Mouse (Mus musculus) frontal cortex, postnatal 25 days (tissue): ENCODE measurements at regions not wholly inside any gene's neighbourhood (a gene's known extent, or its start where the extent isn't known, plus 50 kb on each side); places are given as distances from the start of the nearest gene placed in this dataset.

ENCODE experiments used
- DNase-seq, 2 experiments: peaks; one replicate each; pipeline ENCODE4 v3.0.0; 2022; ENCODE audit warnings: low spot score in 2 of 2

DNA sequence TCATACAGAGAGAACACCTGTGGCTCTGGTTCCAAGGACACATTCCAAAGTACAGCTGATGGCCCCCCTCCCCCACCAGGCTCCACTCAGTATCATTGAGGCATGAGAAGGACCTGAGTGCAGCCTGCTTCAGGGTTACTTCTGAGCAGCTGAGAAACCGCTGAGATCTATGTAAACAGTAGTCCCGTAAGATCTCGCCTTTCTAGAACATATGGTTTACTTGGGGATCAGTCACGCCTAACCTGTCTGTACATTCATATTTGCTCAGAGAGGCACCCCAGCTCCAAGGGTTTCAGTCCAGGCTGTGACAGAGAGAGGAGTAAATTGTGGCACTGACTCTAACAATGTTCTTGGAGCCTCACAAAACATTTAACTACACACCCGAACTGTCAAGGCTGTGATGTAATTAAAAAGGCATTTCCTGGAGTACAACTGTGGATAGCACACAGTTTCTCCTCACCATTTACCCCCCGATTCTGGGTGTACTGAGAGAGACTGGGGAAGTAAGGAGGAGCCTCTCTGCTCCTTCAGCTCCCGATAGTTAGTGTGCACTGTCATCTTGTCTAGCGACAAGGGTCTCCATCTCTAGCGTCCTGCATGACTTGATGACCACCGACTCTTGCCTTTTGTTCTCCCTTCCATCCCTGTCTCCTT lies 155.7 kb downstream of the Dad1 start:
- DNase-seq = no peak

DNA sequence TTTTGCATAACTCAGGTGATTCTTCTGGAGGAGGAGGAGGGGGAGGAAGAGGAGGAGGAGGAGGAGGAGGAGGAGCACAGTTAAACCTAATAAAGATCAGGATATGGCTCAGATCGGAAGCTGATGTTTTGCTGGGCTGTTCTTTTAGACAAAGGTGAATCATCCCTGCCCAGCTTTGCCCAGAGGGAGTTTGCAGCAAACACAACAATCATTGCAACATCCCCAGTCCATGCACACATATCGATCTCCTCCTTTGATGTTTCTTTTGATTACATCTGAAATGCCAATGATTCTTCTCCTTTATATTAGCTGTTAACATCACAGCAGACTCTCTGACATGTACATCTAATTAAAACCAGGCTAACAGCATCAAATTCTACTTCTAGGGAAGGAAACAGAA lies 156.9 kb downstream of the Dad1 start:
- DNase-seq = no peak

DNA sequence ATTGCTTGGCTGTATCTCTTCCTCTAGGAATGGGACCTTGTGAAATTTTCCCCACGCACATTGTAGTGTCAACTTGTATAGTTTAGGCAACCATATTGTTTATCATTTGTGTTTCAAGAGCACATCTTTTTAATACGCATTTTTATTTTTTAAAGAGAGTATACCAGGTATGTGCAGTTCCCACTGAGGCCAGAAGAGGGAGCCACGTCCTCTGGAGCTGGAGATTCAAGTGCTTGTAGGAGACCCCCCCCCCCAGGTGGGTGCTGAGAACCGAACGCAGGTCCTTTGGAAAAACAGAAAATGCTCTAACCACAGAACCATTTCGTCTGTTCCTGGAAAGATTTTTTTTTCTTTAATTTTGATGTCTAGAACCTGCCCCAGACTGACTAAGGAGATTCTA lies 161.5 kb downstream of the Dad1 start:
- DNase-seq = no peak

DNA sequence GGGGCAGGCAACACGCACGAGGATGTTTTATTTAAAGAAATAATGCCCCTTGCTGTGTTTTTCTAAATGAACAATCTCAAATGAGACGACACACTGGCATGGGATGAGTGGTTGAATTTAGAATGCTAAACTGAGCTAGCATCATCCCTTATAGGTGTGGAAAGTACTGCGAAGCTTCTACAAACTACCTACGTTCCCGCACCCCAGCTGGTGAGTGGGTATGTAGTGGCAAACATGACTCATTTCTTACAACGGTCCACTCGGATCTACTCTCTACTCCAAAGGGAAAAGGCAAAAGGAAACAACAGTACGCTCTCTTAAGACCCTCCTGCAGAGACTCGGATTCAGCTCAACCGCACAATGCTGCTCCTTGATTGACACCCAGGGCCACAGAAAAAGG lies 167.2 kb downstream of the Dad1 start:
- peak; percentile 52 to 53 for DNase-seq

DNA sequence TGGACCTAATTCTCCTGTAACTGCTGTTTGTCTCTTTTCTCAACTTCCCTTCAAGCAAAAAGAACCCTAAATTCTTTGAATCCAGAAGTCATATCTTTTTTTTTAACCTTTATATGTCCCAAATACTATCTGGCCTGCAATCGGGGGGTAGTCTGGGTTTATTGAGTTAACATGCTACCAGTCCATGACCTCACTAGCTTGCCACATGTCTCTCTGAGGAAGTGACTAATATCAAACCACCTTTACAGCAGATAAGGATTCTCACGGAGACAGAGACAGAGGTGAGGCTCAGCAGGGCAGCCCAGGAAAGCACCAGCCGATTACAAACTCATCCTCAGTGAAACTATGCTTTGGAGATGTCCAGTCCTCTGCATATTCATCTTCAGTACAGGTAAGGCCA lies 179.2 kb downstream of the Dad1 start:
- DNase-seq = no peak

DNA sequence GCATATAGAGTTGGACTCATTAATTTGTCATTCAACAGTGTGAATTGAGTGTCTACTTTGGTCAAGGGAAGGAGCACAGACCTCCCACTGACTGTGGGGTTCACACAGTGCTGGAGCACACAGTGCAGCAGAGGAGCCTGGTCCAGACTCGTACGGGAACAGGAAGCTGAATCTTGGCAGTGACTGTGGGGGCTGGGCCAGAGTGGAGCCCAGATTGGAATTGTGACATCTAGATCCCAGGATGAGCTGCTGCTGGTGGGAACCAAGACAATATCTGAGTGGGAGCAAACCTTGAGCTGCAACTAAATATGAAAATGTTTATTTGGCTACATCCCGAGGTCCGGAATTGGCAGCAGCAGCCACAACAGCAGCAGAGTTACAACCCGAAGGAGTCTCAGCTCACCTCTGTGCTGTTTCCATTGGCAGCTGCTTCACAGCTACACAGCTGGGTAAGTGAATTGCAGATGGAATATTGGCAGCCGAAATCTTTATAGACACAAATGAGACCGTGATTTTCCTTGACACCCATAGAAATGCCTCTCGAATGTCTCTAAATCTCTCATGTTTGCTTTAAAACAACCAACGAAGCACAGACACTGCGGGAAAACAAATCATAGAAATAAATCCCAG lies 181.5 kb downstream of the Dad1 start:
- no peak for DNase-seq

DNA sequence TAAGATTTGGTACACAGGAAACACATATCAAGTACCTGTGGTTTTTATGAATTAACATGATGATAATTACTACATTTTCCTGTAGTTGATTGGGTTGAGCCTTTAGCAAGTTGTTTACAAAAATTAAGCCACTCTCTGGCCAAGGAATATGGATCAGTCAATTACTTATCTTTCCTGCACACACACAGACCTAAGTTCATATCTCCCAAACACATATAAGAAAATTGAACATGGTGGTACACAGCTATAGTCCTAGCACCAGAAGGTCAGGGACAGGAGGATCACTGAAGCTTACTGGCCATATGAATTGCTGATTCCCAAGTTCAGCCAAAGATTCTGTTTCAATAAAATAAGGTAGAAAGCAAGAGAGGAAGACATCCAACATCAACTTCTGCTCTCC lies 183.7 kb downstream of the Dad1 start:
- no peak for DNase-seq

DNA sequence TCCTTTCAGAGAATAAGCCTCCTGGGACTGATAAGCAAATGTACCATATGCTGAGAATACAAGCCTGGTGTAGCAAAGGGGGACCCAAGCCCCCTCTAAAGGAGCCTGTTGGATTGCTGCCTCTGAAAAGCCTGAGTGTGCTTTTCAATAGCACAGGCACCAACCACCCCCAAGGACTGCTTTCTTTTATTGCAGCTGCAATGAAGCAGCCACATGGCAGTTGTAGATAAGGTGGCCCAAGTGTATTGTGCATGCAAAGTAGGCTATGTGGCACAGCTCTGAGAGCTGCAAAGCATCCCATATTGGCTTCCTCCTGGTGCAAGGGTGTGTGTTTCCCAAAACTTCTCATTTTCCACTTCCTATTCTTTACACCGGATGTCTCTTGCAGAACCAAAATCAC lies 185.2 kb downstream of the Dad1 start:
- DNase-seq = no peak

DNA sequence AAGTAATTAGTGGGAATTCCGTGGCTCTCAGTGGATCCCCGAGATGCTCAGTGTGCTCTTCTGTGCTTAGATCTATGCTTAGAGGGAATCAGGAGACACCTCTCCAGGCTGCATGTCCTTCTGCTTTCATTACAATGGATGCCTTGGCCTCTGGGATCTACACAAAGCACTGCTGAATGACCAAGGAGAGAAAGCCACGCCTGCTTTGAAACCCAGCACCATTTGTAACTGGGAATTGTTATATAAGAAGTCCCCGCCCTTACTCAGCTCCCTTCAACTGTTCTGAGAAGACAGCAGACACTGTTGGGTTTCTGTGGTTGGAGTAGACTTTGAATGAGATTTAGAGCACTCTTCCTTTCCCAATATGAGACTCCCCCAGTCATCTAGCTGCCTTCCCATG lies 188.4 kb downstream of the Dad1 start:
- DNase-seq = no peak

DNA sequence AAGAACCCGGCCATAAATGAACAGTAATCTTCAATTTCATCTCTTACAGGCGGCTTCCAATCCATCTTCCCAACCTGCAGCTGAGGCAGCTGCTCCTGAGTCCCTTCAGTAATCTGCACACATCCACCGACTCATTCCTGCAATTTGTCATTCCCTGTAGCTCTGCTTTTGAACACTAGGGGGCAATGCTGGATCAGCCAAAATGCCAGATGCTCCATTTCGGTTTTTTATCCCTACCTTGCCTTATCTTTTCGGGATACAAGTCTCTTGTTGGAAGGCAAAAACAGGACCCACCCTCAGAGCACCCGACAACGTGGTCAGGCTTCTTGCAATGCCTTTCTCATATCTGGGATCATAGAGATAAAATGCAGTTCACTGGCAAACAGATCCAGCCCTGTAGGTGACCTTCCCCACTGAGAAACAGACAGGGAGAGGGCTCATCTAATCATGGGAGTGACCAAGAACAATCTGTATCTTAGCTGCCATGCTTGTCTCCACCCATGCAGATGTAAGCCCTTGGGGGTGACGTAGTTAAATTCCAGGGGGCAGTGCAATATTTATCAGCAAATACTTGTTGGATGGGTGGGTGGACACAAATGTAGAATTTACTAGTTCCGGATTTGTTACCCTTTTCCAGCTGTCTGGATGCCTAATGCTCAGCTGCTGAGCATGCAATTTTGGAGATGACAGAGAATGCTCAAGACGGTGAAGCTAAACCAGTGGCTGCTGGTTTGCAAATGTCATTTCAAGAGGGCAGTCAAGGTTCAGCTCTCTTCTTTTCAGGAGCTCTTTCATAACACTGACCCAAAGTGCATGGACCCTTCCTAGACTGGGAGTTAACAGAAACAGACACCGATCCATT lies 189.1 kb downstream of the Dad1 start:
- DNase-seq = peak; percentile 72 to 81

DNA sequence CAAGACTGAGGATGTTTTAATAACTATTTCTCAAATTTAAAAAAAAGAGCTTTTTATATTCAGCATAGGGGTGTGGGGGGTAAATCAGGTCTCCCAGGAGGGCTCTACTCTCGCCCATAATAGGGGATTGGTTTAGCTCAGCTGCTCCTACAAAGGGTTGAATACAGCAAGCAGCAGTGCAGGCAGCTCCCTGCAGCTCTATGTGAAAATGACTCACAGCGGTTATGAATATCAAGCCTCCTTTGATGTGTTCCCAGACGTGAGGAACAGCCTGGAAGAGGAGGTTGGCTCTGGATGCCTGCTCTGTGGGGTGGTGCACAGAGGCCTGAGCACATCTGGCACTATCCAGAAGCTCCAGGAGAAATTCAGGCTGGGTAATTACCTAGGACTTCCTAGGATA lies 192.3 kb downstream of the Dad1 start:
- peak in 1 of 2 experiments; percentile 16 for DNase-seq

DNA sequence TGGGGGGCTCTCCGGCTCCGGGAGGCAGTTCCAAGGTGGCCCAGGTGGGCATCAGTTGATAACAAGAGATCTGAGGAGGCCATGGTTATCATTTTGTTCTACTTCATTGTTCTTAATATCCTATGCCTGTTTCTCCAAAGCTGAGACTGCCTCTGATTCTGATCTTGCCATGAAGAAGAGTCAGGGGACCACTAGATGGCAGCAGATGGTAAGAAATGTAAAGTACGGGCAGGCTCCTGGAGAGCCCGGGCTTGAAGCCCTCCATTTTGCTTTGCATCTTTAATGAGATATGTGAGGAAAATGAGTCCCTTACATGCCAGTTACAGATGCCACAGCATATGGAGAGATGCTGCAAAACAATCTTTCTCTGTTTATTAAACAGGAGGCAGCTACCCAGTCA lies 194.1 kb downstream of the Dad1 start:
- DNase-seq = peak; percentile 56 to 73

DNA sequence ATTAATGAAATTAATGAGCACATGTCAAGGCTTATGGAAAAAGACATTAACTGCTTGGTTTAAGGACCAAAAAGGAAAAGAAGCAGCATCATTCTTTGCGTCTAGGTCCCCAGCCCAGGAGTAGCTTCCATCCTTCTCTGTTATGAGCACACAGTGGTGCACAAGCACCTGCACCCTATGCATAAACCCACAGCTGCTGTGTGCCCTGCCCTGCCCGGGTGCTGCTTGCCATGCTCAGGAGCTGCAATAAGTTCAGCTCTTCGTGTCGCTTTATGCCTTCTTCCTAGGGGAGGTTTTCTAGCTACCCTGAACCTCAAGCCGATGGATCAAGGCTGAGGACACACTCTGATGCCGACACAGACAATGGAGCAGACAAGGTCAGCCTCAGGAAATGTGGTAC lies 194.8 kb downstream of the Dad1 start:
- DNase-seq = no peak

DNA sequence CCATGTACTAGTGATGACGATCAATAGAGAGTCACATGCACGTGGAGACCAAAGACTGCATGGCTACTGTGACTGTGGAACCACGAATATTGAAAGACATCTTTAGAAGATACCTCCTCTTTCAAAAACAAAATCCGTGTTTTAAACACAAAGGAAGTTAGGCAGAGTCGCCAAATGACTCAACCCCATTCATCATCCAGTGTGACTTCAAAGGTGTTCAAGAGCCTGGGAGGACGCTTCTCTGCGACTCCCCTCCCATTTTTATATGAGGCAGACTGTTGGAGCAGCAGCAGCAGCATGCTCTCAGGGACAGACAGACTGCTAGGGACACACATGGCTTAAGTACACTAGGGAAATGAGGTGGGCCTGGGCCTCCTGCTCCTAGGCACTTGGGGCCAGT lies 197.2 kb downstream of the Dad1 start:
- no peak for DNase-seq

DNA sequence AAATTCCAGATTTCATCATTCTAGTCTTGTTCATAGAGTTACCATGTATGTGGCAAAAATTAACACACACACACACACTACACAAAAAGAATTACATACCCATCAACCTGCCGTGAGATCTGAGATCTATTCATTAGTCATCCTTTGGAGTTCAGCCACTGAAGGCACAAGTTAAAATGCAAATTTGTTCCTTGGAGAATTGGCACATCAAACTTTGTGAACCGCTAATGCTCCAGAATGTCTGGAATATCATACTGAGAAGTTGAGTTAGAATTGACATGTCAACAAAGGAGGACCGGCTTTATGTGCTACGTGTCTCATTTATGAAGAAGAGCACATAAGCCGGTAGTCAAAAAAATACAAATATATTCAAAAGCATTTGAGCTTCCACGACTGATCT lies 198.5 kb downstream of the Dad1 start:
- DNase-seq = no peak

DNA sequence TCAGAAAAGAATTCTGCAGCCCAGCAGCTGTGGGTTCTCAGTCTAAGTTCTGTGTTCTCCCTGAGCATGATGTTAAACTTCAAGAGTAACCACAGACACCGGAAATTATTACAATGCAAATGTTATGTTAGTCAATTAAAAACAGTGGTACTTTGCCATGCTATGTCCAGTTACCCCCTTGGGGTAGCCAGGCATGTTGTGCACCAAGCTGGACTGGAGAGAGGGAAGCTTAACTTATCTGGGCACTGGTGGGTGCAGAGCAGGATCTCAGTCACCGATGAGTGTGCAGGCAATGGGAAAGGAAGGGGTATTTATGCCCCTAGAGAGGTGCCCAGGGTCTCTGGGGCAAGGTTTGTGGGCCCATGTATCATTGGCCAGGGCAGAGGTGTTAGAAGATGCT lies 211.6 kb downstream of the Dad1 start:
- DNase-seq = no peak

DNA sequence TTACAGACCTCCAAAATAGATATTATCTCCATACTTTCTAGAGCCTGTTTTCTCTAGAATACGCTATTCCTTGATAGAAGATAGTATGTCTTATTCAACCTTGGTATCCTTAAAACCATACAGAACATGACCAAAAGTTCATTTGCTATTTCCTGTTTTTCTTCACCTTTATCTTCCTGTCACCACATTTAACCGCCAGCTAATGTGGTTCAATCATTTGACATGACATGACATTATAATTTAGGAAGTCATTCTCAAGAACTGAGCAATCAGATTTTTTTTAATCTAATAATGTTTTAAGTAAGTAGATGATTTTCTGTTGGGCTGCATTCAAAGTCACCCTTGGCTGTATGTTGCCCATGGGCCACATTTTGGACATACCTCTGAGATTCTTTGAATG lies 213.3 kb downstream of the Dad1 start:
- DNase-seq = no peak

DNA sequence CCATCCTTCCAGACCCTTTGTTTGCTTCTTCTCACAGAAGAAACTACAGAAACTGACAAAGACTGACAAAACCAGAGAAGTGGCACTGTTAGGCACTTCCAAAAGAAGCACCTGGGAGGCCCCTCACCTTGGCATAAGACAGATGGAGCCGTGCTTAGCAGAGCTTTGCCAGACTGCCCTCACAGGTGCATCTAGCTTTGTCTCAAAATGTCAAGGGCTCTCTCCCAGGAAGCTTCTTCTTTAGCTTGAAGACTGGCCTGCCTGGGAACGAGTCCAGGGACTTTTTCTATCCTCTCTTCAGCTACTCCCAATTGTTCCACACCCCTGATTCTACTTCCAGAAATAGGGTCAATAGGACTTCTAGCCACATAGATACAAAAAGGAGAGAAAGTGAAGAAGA lies 219.4 kb downstream of the Dad1 start:
- DNase-seq = no peak

DNA sequence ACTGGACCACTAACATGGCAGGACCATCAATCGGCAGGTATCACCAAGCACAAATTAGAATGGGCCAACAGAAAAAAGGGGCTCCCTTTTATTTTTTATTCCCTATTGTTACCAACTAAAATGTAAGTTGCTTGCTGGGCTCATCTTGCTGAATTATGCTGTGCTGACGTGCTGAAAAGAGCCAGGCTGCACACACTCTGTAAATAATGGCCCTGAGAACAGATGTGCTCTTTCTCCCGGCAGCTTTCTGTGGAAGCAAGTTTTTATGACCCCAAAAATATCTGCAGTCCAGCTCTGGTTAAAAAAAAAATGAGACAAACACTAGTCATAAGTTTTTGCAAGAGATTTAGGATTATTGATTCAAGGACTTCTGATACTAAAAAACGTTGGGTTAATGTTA lies 230.4 kb downstream of the Dad1 start:
- no peak for DNase-seq

DNA sequence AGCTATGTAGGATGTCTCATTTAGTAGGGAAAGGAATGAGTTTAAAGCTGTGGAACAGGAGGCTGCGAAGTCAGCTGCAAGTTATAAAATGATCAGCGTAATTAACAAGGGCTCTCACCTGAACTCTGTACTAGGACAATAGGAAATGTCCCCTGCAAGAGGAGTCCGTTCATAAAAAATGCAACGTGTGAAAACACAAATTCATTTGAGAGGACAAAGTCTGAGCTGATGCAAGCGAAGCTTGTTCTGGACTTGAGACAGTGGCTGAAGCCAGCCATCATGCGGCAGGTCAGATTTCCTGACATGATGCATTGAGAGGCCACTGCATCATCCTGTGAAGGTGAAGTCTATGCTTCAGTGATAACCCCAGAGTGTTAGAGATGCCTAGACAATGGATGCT lies 232.5 kb downstream of the Dad1 start:
- DNase-seq = no peak

DNA sequence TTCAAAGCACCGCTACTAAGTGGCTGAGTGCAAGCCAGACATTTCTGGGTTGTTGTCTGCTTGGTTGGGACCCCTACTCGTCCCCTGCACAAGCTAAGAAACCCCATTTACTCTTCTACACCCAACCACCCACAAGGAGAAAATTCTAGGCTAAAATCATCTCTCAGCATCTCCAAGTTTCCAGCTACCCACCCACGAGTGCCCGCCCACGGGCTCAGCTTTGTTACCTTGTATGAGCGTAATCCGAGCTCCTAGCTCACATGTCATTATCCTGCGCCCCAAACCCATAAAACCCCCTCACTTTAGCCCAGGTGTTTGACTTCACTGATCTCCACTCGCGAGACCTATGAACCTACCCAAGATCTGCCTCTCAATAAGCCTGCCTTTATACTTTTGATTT lies 239.3 kb downstream of the Dad1 start:
- DNase-seq = no peak

DNA sequence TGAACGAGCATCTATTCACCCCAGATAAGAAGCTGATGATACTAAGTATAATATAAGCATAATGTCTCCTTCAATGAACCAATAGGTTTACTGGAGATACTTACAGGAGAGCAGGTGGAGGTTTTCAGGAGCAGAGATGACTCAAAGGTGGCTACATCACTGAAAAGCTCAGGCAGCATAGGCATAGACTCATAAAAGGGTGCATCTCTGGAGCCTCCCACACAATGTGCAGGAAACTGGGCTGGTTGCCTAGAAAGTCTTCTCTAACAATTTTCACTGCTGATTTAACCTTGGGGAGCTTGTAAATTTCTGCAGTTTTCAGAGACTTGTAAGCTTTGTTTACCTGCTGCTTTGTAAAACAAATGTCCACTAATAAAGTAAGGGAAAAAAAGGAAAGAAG lies 251.8 kb downstream of the Dad1 start:
- peak in 1 of 2 experiments; percentile 14 for DNase-seq

DNA sequence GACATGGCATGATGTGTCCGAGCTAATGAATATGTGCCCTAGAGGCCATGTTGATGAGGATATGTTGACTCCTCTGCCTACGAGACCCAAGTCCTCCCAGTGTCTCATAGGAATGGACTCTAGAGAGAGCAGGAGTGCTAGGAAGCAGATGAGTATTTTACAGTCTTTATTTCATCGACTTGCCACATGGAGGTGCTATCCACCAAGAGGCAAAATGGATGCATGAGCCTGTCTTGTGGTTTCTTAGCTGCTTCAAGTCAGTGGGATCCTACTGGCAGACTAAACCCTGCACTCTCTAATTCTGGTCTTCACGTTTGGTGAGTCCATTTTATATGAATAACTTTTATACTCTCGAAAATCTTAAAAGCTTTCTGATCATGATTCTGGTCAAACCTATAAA lies 253.4 kb downstream of the Dad1 start:
- DNase-seq = no peak
